Mouse (Mus musculus) large intestine, adult 2 months (tissue): ENCODE data around the gene Sgtb. TPM values are rescaled to one million over a fixed set of nuclear protein-coding genes. Genes with fewer than 3 reads are reported as not detected.

ENCODE experiments used
- DNase-seq: peaks from one replicate; pipeline ENCODE4 v3.0.0-alpha.2; 2012; ENCODE audit warnings: low read depth, low spot score
- WGBS: fragments of 180-500 bp; shearing (Covaris S2); methylation state at CpG from one replicate; pipeline ENCODE4 v1.1.7; 2018; 5-methylcytosine and 5-hydroxymethylcytosine counted together
- polyA plus RNA-seq: library from polyadenylated mRNA; depleted of rRNA; stranded (reverse); fragments of >200 nt; gene quantifications from 2 replicates; pipeline ENCODE4 v1.2.3, GENCODE M21; 2012; rRNA removed

Sgtb gene
- polyA plus RNA-seq, 1 experiment, result 0.45 TPM

- WGBS, result 41% methylated on average over 3 of the region's 3 CpGs
- DNase-seq, result no peak
These were observed 67.3 kb downstream of the Sgtb start for GRCm38 (mm10) chr13:104176874-104177273.

- peak; percentile 71 for DNase-seq
- WGBS, result under 1% methylated on average over 32 of the region's 32 CpGs
These were observed 68.5 kb downstream of the Sgtb start, which contains the start of gene Trappc13 for GRCm38 (mm10) chr13:104177796-104178649. Gene Trappc13 (minus strand): TSS chr13:104178469.

- peak; percentile 98 for DNase-seq
These were observed 69.1 kb downstream of the Sgtb start, which contains the start of gene Trim23 for GRCm38 (mm10) chr13:104178650-104179121. Gene Trim23 (plus strand): TSS chr13:104178797.

GRCm38 (mm10) chr13:104179176-104179888 is 69.8 kb downstream of the Sgtb start:
- DNase-seq, result peak; percentile 8
- WGBS, result 7% methylated on average over 13 of the region's 13 CpGs

More at GRCm38 (mm10) chr13:104178650-104179121, 69.1 kb downstream of the Sgtb start, which contains the start of gene Trim23:
- WGBS, result under 1% methylated on average over 38 of the region's 38 CpGs

GRCm38 (mm10) chr13:104187357-104187756 is 77.8 kb downstream of the Sgtb start:
- WGBS, result 64% methylated on average over 4 of the region's 4 CpGs
- DNase-seq, result no peak

Other genes starting within 250 kb of the Sgtb start
- gene Erbin, start 189.2 kb upstream of the Sgtb start, polyA plus RNA-seq, result 18.0 and 26.5 TPM in 2 replicates
- 8.1 and 10.9 TPM in 2 replicates for gene Nln, start 127 bp upstream of the Sgtb start, polyA plus RNA-seq
- gene Trappc13, start 68.7 kb downstream of the Sgtb start, polyA plus RNA-seq, result 11.5 and 11.6 TPM in 2 replicates
- gene Trim23, start 69.1 kb downstream of the Sgtb start, polyA plus RNA-seq, result 0.86 and 1.6 TPM in 2 replicates
- gene Cenpk, start 118.9 kb downstream of the Sgtb start, polyA plus RNA-seq, result 0.38 and 0.51 TPM in 2 replicates
- gene Ppwd1, start 119.1 kb downstream of the Sgtb start, polyA plus RNA-seq, result 1.5 and 1.6 TPM in 2 replicates
- 0.61 and 0.82 TPM in 2 replicates for gene Adamts6, start 178.1 kb downstream of the Sgtb start, polyA plus RNA-seq